Mouse (Mus musculus): ENCODE measurements around the gene Slc2a8. TPM values are rescaled to one million over a fixed set of nuclear protein-coding genes. Genes with fewer than 3 reads are reported as not detected.

Slc2a8 gene
- total and polyA plus RNA-seq, 3 experiments, result 7.4 to 16.0 TPM; not detected in 1

GRCm38 (mm10) chr2:32924306-32924844, 57.5 kb downstream of the Slc2a8 start:
- TF ChIP-seq ETS1 (IDR thresholded peaks at IDR 0.05; ENCODE audit: low read depth, low read length) (no peak), UBTF (IDR thresholded peaks at IDR 0.05; ENCODE audit: borderline replicate concordance, insufficient read depth, low read depth, low read length) (no peak), GABPA (IDR thresholded peaks at IDR 0.05; ENCODE audit: low read depth, low read length) (no peak), ELF1 (IDR thresholded peaks at IDR 0.05; ENCODE audit: low read depth, low read length) (no peak), MAX (IDR thresholded peaks at IDR 0.05; ENCODE audit: low read length) (no peak), USF2 (IDR thresholded peaks at IDR 0.05; ENCODE audit: borderline replicate concordance in 1 of 2, insufficient read depth in 1 of 2, low read depth in 1 of 2, low read length in 2 of 2) (no peak), ZKSCAN1 (IDR thresholded peaks at IDR 0.05; ENCODE audit: low read depth, low read length) (no peak), EP300 (IDR thresholded peaks at IDR 0.05; ENCODE audit: low read depth in 1 of 2, low read length in 2 of 2) (no peak), NELFE (IDR thresholded peaks at IDR 0.05; ENCODE audit: low read depth, low read length) (no peak), BHLHE40 (IDR thresholded peaks at IDR 0.05; ENCODE audit: borderline replicate concordance, low read depth, low read length) (no peak), CTCF (IDR thresholded peaks at IDR 0.05 in 2 of 3, conservative IDR thresholded peaks at IDR 0.05 in 1 of 3; ENCODE audit: control insufficient read depth in 1 of 3, insufficient read depth in 1 of 3, low read depth in 2 of 3, low read length in 3 of 3, poor library complexity in 1 of 3, severe bottlenecking in 1 of 3) (no peak), JUND (IDR thresholded peaks at IDR 0.05; ENCODE audit: low read depth, low read length) (no peak)
- Histone ChIP-seq H3K27me3 (ENCODE audit: control insufficient read depth in 1 of 2, insufficient read depth in 2 of 2, low read length in 2 of 2) (no peaks in the 10 kb centered on the region), H3K9me3 (replicated peaks; ENCODE audit: insufficient read depth, low read length) (no peaks in the 10 kb centered on the region), H3K27ac (ENCODE audit: control insufficient read depth, low read depth, low read length) (no peak overlapping the region), H3K4me3 (ENCODE audit: control insufficient read depth in 1 of 2, insufficient read depth in 1 of 2, low read depth in 2 of 2, low read length in 2 of 2) (no peak overlapping the region), H3K4me1 (ENCODE audit: control insufficient read depth in 1 of 2, insufficient read depth in 2 of 2, low read length in 2 of 2) (no peaks in the 10 kb centered on the region), H3K9ac (ENCODE audit: control insufficient read depth, low read depth, low read length, poor library complexity, severe bottlenecking) (no peak overlapping the region), H3K36me3 (ENCODE audit: control insufficient read depth in 1 of 2, insufficient read depth in 2 of 2, low read length in 2 of 2) (no peaks in the 10 kb centered on the region), H3K79me2 (ENCODE audit: control insufficient read depth, insufficient read depth, low read length, poor library complexity) (no peaks in the 10 kb centered on the region)
- DNase-seq (ENCODE audit: low read depth, low spot score), result no peak

GRCm38 (mm10) chr2:32923551-32924250, 58.2 kb downstream of the Slc2a8 start:
- no peaks in the 10 kb centered on the region for H3K79me2 ChIP-seq (ENCODE audit: control insufficient read depth, insufficient read depth, low read length, poor library complexity)
- H3K27ac ChIP-seq (ENCODE audit: control insufficient read depth, low read depth, low read length), result no peak overlapping the region
- no peaks in the 10 kb centered on the region for H3K27me3 ChIP-seq (ENCODE audit: control insufficient read depth in 1 of 2, insufficient read depth in 2 of 2, low read length in 2 of 2)
- no peak for DNase-seq (ENCODE audit: low read depth, low spot score)
- TF ChIP-seq SMC3 (IDR thresholded peaks at IDR 0.05; ENCODE audit: low read depth, low read length) (no peak), UBTF (IDR thresholded peaks at IDR 0.05; ENCODE audit: borderline replicate concordance, insufficient read depth, low read depth, low read length) (no peak), ELF1 (IDR thresholded peaks at IDR 0.05; ENCODE audit: low read depth, low read length) (no peak), GABPA (IDR thresholded peaks at IDR 0.05; ENCODE audit: low read depth, low read length) (no peak)
- no peak overlapping the region for H3K4me3 ChIP-seq (ENCODE audit: control insufficient read depth in 1 of 2, insufficient read depth in 1 of 2, low read depth in 2 of 2, low read length in 2 of 2)
- H3K9me3 ChIP-seq (replicated peaks; ENCODE audit: insufficient read depth, low read length), result no peaks in the 10 kb centered on the region
- no peak overlapping the region for H3K9ac ChIP-seq (ENCODE audit: control insufficient read depth, low read depth, low read length, poor library complexity, severe bottlenecking)
- H3K4me1 ChIP-seq (ENCODE audit: control insufficient read depth in 1 of 2, insufficient read depth in 2 of 2, low read length in 2 of 2), result no peaks in the 10 kb centered on the region
- no peaks in the 10 kb centered on the region for H3K36me3 ChIP-seq (ENCODE audit: control insufficient read depth in 1 of 2, insufficient read depth in 2 of 2, low read length in 2 of 2)

Other genes with a start within 250 kb of the Slc2a8 start
- gene 6330409D20Rik, start 241.1 kb downstream of the Slc2a8 start, total RNA-seq (2012; rRNA removed), result not detected in 2 replicates
- gene 6330409D20Rik, start 241.1 kb downstream of the Slc2a8 start, polyA plus RNA-seq (2012; ENCODE audit: insufficient read depth in 1 of 2, insufficient read length in 2 of 2, low read depth in 1 of 2, low replicate concordance in 2 of 2, missing spikeins in 1 of 2), result not detected
- gene Tor2a, start 224.8 kb downstream of the Slc2a8 start, total RNA-seq (2012; rRNA removed), result 46.6 and 54.7 TPM in 2 replicates
- gene Tor2a, start 224.8 kb downstream of the Slc2a8 start, polyA plus RNA-seq (2012; ENCODE audit: insufficient read depth in 1 of 2, insufficient read length in 2 of 2, low read depth in 1 of 2, low replicate concordance in 2 of 2, missing spikeins in 1 of 2), result 10 to 100 TPM in 1 of 2 experiments, not detected in 1; 62.2 TPM
- gene Ttc16, start 206.4 kb downstream of the Slc2a8 start, total RNA-seq (2012; rRNA removed), result 0.26 and 0.69 TPM in 2 replicates
- under 1 TPM in 1 of 2 experiments, not detected in 1; 0.35 TPM for gene Ttc16, start 206.4 kb downstream of the Slc2a8 start, polyA plus RNA-seq (2012; ENCODE audit: insufficient read depth in 1 of 2, insufficient read length in 2 of 2, low read depth in 1 of 2, low replicate concordance in 2 of 2, missing spikeins in 1 of 2)
- 18.0 and 27.9 TPM in 2 replicates for gene Ptrh1, start 206.3 kb downstream of the Slc2a8 start, total RNA-seq (2012; rRNA removed)
- gene Ptrh1, start 206.3 kb downstream of the Slc2a8 start, polyA plus RNA-seq (2012; ENCODE audit: insufficient read depth in 1 of 2, insufficient read length in 2 of 2, low read depth in 1 of 2, low replicate concordance in 2 of 2, missing spikeins in 1 of 2), result 10 to 100 TPM in 1 of 2 experiments, not detected in 1; 12.3 TPM
- gene Cfap157, start 197.7 kb downstream of the Slc2a8 start, total RNA-seq (2012; rRNA removed), result 0.12 and 0.13 TPM in 2 replicates
- gene Cfap157, start 197.7 kb downstream of the Slc2a8 start, polyA plus RNA-seq (2012; ENCODE audit: insufficient read depth in 1 of 2, insufficient read length in 2 of 2, low read depth in 1 of 2, low replicate concordance in 2 of 2, missing spikeins in 1 of 2), result 1 to 10 TPM in 1 of 2 experiments, not detected in 1; 2.3 TPM
- 7.1 and 8.2 TPM in 2 replicates for gene Stxbp1, start 134.8 kb downstream of the Slc2a8 start, total RNA-seq (2012; rRNA removed)
- 10 to 100 TPM in 1 of 2 experiments, not detected in 1; 33.2 TPM for gene Stxbp1, start 134.8 kb downstream of the Slc2a8 start, polyA plus RNA-seq (2012; ENCODE audit: insufficient read depth in 1 of 2, insufficient read length in 2 of 2, low read depth in 1 of 2, low replicate concordance in 2 of 2, missing spikeins in 1 of 2)
- 11.5 and 17.5 TPM in 2 replicates for gene Fam129b, start 106.0 kb downstream of the Slc2a8 start, total RNA-seq (2012; rRNA removed)
- 10 to 100 TPM in 1 of 2 experiments, not detected in 1; 20.0 TPM for gene Fam129b, start 106.0 kb downstream of the Slc2a8 start, polyA plus RNA-seq (2012; ENCODE audit: insufficient read depth in 1 of 2, insufficient read length in 2 of 2, low read depth in 1 of 2, low replicate concordance in 2 of 2, missing spikeins in 1 of 2)
- 1,806 and 1,842 TPM in 2 replicates for gene Rpl12, start 20.5 kb downstream of the Slc2a8 start, total RNA-seq (2012; rRNA removed)
- gene Rpl12, start 20.5 kb downstream of the Slc2a8 start, polyA plus RNA-seq (2012; ENCODE audit: insufficient read depth in 1 of 2, insufficient read length in 2 of 2, low read depth in 1 of 2, low replicate concordance in 2 of 2, missing spikeins in 1 of 2), result 100 to 1,000 TPM in 1 of 2 experiments, not detected in 1; 116 TPM
- gene Lrsam1, start 20.5 kb downstream of the Slc2a8 start, total RNA-seq (2012; rRNA removed), result 13.5 and 17.9 TPM in 2 replicates
- gene Lrsam1, start 20.5 kb downstream of the Slc2a8 start, polyA plus RNA-seq (2012; ENCODE audit: insufficient read depth in 1 of 2, insufficient read length in 2 of 2, low read depth in 1 of 2, low replicate concordance in 2 of 2, missing spikeins in 1 of 2), result 10 to 100 TPM in 1 of 2 experiments, not detected in 1; 14.2 TPM
- gene Garnl3, start 149.6 kb upstream of the Slc2a8 start, total RNA-seq (2012; rRNA removed), result 0.92 and 1.5 TPM in 2 replicates
- 1 to 10 TPM in 1 of 2 experiments, not detected in 1; 2.3 TPM for gene Garnl3, start 149.6 kb upstream of the Slc2a8 start, polyA plus RNA-seq (2012; ENCODE audit: insufficient read depth in 1 of 2, insufficient read length in 2 of 2, low read depth in 1 of 2, low replicate concordance in 2 of 2, missing spikeins in 1 of 2)
- 0.08 TPM in 1 of 2 replicates, not detected in the other for gene Angptl2, start 234.0 kb upstream of the Slc2a8 start, total RNA-seq (2012; rRNA removed)
- gene Angptl2, start 234.0 kb upstream of the Slc2a8 start, polyA plus RNA-seq (2012; ENCODE audit: insufficient read depth in 1 of 2, insufficient read length in 2 of 2, low read depth in 1 of 2, low replicate concordance in 2 of 2, missing spikeins in 1 of 2), result not detected